Mouse (Mus musculus) left cerebral cortex, postnatal 4 days (tissue): Measurements from ENCODE around the gene Capg. TPM values are rescaled to one million over a fixed set of nuclear protein-coding genes. Genes with fewer than 3 reads are reported as not detected.

Source experiments
- DNase-seq: peaks from one replicate; pipeline ENCODE4 v3.0.0-alpha.2; 2022
- intact Hi-C: fragments of 180-260 bp; cut with DNase I; formaldehyde crosslinking; loops from one replicate; pipeline ENCODE4 v1.15.1; 2025
- total RNA-seq, 2 experiments: library from RNA; stranded (reverse); gene quantifications; 2 replicates each; pipeline ENCODE4 v1.2.3; 2021

Capg gene
- total RNA-seq, 2 experiments from 2014 or later, result 2.1 to 3.4 TPM

DNA sequence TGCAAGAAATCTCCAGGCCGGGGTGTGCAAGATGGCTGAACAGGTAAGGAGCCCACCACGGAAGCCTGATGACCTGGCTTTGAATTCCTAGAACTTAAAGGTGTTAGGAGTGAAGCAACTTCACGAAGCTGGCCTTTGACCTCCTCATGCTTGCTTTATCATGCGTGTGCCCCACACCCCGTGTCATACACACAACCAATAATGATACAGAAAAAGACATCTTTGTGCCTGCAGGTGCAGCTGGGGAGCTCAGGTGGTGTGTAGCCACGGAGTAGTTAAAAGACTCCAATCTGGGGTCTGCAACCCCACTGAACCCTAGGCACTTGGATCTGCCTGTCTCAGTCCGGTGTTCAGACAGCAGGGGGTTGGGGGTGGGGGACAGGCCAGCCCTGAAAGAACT is 21.3 kb downstream of the Capg start:
- intact Hi-C loops, result no loop called here
- no peak for DNase-seq

DNA sequence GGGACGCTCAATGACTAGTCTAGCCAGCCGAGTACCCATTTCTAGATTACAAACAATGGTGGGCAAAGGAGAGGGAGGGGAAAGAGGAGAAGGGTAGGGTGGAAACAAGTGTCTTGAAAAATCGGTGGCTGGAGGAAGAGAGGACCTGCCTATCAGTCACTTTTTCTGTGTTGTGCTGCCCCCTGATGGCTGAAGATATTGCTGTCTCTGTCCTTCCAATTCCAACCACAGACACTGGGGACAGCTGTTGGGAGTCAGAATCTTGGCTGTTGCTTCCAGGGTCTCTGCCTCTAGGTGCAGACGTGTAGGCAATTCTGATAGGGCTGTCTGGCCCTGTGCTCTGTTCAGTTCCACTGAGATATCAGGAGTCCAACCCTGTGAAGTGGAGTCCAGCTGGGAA is 21.9 kb downstream of the Capg start:
- intact Hi-C loops, result no loop called here
- DNase-seq, result peak; percentile 89

DNA sequence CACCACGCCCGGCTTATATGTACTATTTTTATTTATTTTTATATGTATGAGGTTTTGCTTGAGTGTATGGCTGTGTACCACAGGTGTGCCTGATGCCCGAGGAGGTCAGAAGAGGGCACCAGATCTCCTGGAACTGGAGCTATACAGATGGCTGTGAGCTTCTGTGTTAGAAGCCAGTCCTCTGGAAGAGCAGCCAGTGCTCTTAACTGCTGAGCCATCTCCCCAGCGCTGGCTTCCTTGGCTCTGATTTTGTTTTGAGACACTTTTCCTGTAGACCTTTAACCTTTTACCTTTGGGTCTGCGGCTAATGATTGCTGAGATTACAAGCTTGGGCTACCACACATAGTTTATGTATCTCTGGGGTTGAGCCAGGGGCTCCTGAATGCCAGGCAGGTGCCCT is 23.3 kb downstream of the Capg start:
- intact Hi-C loops, result no loop called here

DNA sequence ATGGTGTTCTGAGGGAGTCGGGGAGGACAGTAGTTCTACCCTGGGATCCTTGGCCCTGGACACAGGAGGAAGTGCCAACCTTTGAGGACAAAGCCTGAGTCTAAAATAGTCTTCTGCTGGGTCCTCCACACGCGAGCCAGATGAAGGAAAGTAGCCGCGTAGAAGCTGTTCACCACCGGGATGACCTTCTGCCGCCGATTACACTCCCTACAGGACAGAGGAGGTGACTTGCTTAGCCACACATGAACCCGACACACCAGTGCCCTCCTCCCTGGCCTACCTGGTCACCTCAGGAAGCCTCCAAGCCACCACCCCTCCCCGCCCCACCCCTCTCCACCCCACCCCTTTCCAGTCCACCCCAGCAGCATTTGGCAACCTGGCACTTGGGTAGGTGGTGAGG is 24.5 kb downstream of the Capg start:
- intact Hi-C loops, result no loop called here
- no peak for DNase-seq

More for the DNA sequence above, 23.3 kb downstream of the Capg start:
- no peak for DNase-seq

DNA sequence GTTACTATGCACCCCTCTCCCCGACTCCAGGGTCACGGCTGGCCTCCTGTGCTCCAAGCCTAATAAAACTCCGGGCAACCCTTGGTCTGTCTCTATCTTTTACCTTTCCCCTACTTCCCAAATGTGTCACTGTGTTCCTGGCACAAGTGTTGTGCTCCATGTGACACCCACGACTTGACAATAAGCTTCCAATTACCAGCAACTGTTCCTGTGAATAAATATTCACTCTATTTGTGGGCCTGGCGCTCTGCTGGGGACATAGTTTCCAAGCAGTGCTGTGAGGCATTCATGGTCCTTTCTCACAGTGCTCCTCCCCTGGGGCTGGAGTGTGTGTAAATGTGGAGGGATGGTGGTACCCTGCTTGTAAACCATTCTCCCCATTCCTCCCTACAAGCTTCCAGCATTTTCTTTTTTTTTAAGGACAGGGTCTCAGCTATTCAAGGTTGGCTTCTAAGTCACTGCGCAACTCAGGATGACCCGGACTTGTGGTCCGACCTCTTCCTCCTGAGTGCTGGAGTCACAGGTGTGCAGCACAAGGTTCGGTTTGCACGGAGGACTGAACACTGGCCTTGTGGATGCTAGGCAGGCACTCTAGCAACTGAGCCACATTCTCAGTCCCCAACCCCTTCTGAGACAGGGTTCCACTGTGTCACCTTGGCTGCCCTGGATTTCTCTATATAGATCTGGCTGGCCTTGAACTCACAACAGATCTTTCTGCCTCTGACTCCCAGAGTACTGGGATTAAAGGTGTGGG is 26.6 kb downstream of the Capg start:
- DNase-seq, result no peak

DNA sequence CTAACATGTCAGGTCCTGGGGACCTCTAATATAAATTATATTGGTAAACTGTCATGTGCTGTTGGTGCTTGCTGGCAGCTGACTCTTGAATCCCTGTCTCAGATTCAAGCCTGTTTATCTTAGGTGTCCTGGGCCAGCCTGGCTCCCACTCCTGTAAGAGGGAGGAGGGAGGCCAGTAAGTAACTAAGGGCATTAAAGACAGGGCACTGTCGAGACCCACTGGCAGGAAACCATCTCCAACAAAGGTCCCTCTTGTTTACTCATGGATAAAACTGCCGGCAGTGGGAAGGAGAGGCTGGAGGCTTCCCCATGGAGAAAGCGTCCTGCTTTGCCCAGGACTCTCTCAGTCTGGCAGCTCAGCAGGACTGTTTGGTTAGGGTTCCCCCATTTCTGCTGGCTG is 27.6 kb downstream of the Capg start:
- no peak for DNase-seq
- intact Hi-C loops, result no loop called here

More for the DNA sequence above, 26.6 kb downstream of the Capg start:
- intact Hi-C loops, result no loop called here

DNA sequence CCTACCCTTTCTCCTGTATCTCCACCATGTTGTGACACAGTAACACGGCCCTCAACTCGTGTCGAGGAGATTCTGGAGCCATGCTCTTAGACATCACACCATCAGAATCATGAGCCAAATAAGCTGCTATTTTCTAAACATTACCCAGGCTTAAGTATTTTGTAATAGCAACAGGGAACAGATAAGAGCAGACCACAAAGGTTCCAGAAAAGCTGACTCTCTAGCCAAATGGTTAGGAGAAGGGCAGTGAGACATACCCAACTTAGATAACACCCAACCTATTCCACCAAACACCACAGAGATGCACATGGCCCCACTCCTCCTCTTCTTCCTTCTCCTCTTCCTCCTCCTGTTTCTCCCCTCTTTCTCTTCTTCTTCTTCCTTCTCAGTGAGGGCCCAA is 31.9 kb downstream of the Capg start:
- no peak for DNase-seq
- intact Hi-C loops, result no loop called here

DNA sequence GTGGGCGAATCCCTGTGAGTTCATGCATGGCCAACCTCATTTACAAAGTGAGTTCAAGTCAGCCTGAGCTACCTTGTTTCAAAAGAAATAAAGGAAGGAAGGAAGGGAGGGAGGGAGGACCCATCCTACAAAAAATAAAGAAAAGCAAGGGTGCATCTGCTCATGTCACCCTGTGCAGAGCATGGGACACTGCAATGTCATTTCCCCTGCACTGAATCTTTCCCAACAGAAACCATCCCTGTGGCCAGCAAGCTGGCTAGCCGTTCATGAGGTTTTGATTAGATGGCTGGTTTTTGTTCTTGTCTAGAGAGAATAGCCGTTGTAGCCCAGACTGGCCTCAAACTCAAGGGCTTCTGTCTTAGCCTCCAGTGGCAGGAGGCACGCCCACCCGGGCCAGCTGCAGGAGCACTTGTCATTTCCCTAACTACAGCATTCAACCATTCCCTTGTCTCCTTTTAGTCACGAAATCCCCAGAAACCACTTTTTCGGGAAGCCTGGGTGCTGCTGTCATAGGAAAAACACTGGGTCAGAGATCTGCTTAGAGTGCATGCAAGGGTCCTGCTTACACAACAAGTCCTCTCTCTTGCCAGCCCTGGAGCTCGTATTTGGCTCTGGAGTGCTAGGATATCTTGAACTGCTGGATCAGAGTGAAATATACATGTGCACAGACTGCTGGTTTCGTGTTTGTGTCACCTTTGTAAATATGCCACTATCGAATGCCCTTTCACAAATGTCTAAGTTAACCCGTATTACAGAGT is 37.6 kb downstream of the Capg start:
- DNase-seq, result no peak
- intact Hi-C loops, result no loop called here

DNA sequence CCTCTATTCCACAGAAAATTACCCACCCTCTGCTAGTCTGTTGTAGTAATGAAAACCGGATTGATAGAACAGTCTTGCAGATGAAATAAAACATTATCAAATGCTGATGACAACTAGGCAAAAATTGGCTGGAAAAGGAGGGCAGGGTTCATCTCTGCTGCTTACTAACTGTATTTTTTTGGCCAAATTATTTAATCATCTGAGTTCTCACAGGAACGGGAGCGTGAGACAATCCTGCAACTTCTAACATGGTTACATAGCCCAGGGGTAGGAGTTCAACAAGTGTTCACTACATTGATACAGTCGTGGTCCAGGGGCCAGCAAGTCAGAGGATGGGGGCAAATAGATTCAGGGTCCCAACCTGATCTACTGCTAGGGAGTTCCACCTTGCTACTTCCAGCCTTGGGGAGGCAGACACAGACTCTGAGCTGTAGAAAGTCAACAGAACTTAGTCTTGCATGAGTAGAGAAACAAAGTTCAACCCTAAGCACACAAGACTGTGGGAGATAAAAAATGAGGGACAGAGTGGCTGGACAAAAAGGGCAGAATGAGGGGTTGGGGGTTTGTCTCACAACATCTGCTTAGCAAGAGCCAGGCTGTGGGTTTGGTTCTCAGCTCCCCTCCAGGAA is 39.1 kb downstream of the Capg start:
- intact Hi-C loops, result no loop called here
- DNase-seq, result no peak

DNA sequence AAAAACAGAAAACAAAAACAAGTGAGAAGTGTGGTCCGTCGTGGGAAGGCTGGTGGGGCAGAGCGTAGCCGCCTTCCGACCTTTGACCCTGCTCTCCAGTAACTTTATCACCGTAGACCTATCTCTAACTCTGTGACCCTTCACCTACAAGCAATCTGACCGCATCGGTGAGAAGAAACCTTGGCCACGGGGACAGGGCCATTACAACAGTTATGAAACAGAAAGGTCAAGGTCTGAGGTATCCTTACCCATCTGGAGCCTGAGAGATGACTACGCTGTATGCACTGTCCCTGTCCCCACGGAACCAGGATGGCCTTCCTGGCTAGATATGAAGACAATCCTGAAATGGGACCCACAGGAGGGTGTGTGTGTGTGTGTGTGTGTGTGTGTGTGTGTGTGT is 40.0 kb downstream of the Capg start:
- no peak for DNase-seq
- intact Hi-C loops, result no loop called here

DNA sequence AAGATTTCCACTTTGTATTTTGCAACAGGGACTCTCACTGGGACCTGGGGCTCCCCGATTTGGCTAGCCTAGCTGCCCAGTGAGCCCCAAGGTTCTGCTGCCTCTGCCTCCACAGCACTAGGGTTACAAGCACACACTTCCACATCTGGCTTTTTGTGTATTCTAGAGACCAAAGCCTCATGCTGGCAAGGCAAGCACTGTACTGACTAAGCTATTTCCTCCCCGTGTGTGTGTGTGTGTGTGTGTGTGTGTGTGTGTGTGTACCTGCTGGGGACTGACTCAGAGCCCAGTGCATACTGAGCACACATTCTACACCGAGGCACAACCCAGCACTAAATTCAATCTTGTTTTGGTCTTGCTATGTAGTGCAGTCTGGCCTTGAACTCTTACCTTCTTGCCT is 42.5 kb downstream of the Capg start:
- intact Hi-C loops, result no loop called here

DNA sequence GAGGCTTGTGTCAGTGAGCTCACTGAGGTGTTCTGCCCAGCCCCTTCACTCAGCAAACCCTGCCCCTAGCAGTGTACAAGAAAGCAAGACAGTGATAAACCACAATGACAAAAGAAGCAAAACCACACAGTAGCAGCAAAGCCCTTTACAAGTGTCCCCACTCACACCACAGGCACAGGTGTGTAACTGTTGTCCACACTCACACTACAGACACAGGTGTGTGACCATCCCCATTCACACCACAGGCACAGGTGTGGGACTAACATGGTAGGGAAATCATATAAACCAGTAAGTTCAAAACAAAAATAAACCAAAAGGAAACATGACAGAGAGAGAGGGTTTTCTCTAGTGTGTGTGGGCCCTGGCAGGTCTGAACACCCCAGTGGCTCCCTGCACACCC is 44.1 kb downstream of the Capg start:
- intact Hi-C loops, result no loop called here
- DNase-seq, result no peak

More for the DNA sequence above, 42.5 kb downstream of the Capg start:
- no peak for DNase-seq

DNA sequence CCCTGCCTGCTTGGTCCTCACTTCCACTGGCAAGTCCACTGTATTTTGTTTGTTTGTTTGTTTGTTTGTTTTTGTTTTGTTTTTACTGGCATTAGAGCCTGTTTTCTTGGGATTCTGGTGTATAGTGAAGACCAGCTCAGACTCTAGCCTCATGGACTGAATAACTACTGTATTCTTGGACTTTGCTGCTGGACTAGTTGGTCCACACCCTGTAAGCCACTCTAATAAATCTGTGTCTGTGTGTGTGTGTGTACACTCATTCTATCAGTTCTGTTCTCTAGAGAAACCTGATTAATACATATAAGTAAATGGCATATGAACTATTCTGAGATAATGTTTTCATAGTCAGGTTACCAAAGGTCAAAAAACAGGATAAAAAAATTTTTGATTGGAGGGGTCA is 45.9 kb downstream of the Capg start:
- no peak for DNase-seq
- intact Hi-C loops, result no loop called here

DNA sequence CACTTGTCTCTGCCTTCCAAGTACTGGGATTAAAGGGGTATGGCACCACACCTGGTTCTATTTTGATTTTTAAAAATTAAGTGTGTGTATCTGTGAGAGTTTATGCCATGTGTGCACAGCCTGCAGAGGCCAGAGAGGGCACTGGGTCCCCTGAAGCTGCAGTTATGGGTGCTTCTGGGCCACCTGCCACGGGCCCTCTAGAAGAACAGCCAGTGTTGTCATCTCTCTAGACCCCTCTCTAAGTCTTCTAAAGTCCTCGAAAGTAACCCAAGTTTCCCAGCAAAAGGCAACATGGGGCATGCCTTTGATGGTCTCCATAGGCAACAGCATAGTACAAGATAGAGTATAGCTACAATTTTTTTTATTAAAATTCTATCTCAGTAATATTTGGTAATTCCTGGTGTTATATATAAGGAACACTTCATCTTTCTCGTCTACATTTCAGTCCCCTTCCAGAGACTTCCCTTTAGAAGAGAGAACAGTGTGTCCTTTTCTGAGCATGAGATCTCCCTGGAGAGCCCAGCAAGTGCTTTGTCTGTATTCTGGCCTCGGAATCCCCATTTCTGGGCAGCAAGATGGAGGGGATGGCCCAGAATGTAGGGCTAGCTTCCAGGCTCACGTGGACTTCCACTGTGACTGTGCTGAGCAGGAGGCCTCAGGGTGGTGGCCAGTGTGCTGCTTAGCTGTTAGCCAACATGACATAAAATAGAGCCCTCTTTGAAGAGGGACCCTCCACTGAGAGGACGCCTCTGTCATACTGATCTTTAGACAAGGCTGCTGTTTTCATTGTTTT is 49.0 kb downstream of the Capg start:
- no peak for DNase-seq
- intact Hi-C loops, result no loop called here

DNA sequence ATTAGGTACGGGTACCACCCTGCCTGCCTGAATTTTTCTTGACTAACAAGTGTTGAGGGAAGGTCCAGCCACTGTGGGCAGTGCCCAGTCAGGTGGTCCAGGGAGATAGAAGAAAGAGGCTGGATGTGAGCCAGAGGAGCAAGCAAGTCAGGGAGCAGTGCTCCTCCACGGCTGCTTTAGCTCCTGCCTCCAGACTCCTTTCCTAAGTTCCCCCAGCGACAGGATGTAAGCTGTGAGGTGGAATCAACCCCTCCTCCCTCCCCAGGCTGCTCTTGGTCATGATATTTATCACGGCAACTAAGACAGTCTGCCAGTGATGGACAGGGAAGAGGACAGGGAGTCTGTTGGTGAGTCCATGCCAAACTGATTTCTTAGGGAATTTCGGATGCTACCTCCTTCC is 49.7 kb downstream of the Capg start:
- intact Hi-C loops, result no loop called here
- DNase-seq, result no peak

DNA sequence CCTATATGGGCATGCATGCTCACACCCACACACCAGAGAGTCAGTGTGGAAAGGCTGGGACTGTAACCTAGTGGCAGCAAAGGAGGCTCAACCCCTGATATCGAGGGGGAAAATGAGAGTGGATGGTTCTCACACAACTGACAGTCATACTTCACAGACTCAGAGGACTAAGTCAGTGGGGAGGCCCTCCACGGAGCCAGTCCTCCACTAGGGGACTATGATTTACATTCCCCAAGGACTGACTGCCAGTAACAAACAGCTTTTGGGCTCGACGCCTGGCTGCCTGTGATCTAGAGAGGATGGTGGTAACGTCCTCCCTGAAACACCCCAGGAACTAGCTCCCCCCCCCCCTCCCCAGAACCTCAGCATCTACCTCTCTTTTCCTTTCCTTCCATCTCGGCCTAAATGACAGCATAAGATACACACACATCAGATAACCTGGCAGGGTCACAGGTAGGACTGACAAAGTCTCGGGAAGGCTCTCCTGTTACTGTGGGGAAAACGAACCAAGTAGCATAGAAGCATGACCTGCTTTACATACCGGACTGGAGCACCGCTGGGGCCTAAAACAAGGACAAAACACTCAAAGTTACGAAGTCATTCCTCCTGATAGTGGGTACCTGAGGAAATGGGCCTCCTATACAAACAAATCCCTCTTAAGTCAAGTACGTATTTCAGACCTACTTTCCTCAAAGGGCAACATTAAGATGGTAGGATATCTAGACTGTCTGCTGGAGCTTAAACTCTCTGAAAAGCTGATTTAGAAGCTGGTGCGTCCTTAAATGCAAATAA is 53.1 kb downstream of the Capg start:
- DNase-seq, result peak; percentile 16
- intact Hi-C loops, result no loop called here

DNA sequence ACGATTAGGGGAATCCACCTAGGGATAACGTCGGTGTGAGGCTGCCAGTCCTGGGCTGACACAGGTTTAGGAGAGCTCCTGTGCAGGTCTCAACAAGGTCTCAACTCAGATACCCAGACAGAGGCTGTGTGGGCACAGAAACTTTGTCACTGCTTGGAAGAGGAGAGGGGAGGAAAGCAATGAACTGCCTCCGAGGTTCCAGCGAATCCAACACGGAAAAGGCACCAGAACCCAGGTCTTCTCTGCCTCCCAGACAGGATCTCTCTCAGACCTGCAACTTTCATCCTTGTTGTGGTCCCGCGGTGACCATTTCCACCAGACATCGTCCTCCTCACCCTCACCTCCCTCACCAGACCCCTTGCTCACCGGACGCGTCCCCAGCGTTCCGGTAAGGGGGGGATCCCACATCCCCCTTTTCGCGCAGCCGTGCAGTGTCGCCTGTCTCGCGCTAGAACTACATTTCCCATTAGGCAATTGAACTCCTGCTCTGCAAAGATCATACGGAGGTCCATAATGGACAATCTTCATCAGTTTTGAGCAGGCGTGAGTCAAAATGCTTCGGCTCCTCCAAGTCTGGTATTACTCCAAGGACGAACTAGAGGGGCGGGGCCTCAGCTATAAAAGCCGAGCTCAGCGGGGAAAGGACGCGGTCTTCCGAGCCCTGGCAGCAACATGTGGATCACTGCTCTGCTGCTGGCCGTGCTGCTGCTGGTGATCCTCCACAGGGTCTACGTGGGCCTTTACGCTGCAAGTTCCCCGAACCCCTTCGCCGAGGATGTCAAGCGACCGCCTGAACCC is 54.0 kb downstream of the Capg start, which contains the start of the genes Elmod3 and Retsat:
TSS of gene Elmod3 (minus strand) at position 458 of the 798 bp plus-strand sequence.
TSS of gene Retsat (plus strand) at position 520 of the 798 bp plus-strand sequence.
- DNase-seq, result peak; percentile 88
- intact Hi-C loops, result no loop called here

DNA sequence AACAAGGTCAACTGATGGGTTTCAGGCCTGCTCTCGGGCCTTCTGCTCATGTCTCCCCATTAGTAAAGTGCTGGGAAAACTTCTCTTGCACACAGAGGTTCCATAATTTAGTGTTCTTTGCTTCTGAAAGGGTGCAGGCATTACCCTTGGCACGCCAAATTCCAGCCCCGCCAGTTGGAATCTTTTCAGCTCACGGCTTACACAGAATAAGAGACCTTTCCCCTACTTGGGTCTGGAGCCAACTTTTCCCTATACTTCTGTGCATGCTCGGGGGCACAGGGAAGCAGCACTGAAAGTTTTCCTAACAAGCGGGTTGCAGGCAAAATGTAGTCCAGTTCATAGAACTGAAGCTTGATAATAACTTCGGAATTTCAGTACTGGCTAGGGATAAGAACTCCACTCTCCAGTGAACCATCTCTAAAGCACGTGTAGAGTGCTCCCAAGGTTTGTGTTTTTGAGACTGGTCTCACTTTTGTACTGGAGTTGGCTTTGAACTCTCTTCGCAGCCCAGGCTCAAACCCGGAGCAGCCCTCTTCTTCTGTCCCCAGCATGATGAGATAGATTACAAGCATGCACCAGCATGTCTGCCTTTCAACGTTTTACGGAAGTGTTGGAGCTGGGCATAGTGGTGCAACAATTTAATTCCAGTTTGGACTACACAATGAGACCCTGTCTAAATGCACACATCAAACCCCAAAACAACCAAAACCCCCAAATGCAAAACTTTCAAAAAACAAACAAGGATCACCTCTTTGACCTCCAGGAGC is 54.8 kb downstream of the Capg start:
- DNase-seq, result peak; percentile 45
- intact Hi-C loops, result no loop called here

DNA sequence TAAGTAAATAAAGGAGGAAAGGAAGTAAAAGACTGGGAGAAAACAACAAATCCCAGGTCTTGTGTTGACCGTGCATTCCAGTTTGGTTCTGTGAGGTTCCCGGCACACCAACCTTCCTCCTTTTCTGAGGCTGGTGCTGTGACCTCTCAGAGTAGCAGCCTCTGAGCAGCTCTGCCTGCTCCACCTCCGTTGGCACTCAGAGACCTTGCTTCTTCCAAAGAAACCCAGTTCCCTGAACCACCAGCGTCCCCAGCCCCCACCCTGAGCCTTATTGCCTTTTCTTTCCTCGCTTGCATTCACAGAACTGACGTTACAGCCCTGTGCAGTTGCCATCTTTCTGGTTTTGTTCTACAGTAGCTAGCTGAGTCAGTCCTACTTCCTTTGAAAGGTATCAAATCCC is 56.0 kb downstream of the Capg start:
- intact Hi-C loops, result no loop called here
- no peak for DNase-seq
